Mouse (Mus musculus) left cerebral cortex, adult 8-10 months (tissue): Measurements from ENCODE around the gene Coro7. TPM values are rescaled to one million over a fixed set of nuclear protein-coding genes. Genes with fewer than 3 reads are reported as not detected.
A peak's percentile ranks its signal among the peaks of the same experiment; 100 is the strongest.
"Not testable (repeated sequence)": the region's sequence is repeated elsewhere in the genome, so short reads cannot be mapped to it uniquely, and the experiment has no call there.

Source experiments
- DNase-seq, 2 experiments: peaks; one replicate each; pipeline ENCODE4 v3.0.0; 2022; ENCODE audit warnings: low spot score in 2 of 2
- total RNA-seq, 4 experiments: library from RNA; stranded (reverse); gene quantifications; 2 replicates each; pipeline ENCODE4 v1.2.4; 2022

Gene Coro7
- total RNA-seq: 10 to 100 TPM; 88.7 to 98.8 (median 95.6) TPM

GRCm38 (mm10) chr16:4679121-4680018 lies at the start of gene Coro7:
Coro7 (minus strand) TSS chr16:4679777.
- DNase-seq: peak; percentile 64 to 92

GRCm38 (mm10) chr16:4727963-4728362 lies 48.4 kb upstream of the Coro7 start:
- no peak for DNase-seq

- DNase-seq: no peak
Observed at GRCm38 (mm10) chr16:4727526-4727925, 47.9 kb upstream of the Coro7 start.

GRCm38 (mm10) chr16:4726528-4727128 lies 47.1 kb upstream of the Coro7 start:
- peak; percentile 21 to 22 for DNase-seq

GRCm38 (mm10) chr16:4725780-4726527 lies 46.4 kb upstream of the Coro7 start, which contains the start of gene Hmox2:
Hmox2 (plus strand) TSS chr16:4726361.
- DNase-seq: peak; percentile 87 to 88

GRCm38 (mm10) chr16:4725266-4725665 lies 45.7 kb upstream of the Coro7 start:
- no peak for DNase-seq

- no peak for DNase-seq
Observed at GRCm38 (mm10) chr16:4722915-4723209, 43.3 kb upstream of the Coro7 start.

- DNase-seq: no peak
Observed at GRCm38 (mm10) chr16:4722128-4722914, 42.7 kb upstream of the Coro7 start.

- peak; percentile 55 to 56 for DNase-seq
Observed at GRCm38 (mm10) chr16:4718753-4719518, 39.4 kb upstream of the Coro7 start, which contains the start of gene Nmral1. Nmral1 (minus strand) TSS chr16:4719356.

GRCm38 (mm10) chr16:4717866-4718265 lies 38.3 kb upstream of the Coro7 start:
- no peak for DNase-seq

- no peak for DNase-seq
Observed at GRCm38 (mm10) chr16:4713861-4714710, 34.5 kb upstream of the Coro7 start.

- DNase-seq: no peak
Observed at GRCm38 (mm10) chr16:4711173-4711572, 31.6 kb upstream of the Coro7 start.

- no peak for DNase-seq
Observed at GRCm38 (mm10) chr16:4705541-4705940, 26.0 kb upstream of the Coro7 start.

- no peak for DNase-seq
Observed at GRCm38 (mm10) chr16:4702646-4703045, 23.1 kb upstream of the Coro7 start.

GRCm38 (mm10) chr16:4701211-4701610 lies 21.6 kb upstream of the Coro7 start:
- DNase-seq: no peak

GRCm38 (mm10) chr16:4689371-4689770 lies 9.8 kb upstream of the Coro7 start:
- DNase-seq: not testable (repeated sequence)

GRCm38 (mm10) chr16:4684457-4684791 lies 4.8 kb upstream of the Coro7 start:
- DNase-seq: no peak

GRCm38 (mm10) chr16:4683581-4684456 lies 4.2 kb upstream of the Coro7 start:
- peak; percentile 90 to 98 for DNase-seq

GRCm38 (mm10) chr16:4683193-4683580 lies 3.6 kb upstream of the Coro7 start:
- DNase-seq: no peak
